Mouse (Mus musculus) embryo, embryonic 11 days (tissue): ENCODE results near the gene Ormdl2.

Experiments used
- DNase-seq: peaks from one replicate; pipeline ENCODE4 v3.0.0-alpha.2; 2015

The Ormdl2 gene

GRCm38 (mm10) chr10:128803361-128803760, 18.1 kb downstream of the Ormdl2 start:
- peak; percentile 11 for DNase-seq

GRCm38 (mm10) chr10:128802956-128803355, 18.5 kb downstream of the Ormdl2 start:
- DNase-seq = no peak

GRCm38 (mm10) chr10:128801981-128802495, 19.4 kb downstream of the Ormdl2 start:
- DNase-seq = no peak

- no peak for DNase-seq
These were observed 22.8 kb downstream of the Ormdl2 start for GRCm38 (mm10) chr10:128798676-128799075.

GRCm38 (mm10) chr10:128795581-128795980, 25.9 kb downstream of the Ormdl2 start:
- DNase-seq = no peak

GRCm38 (mm10) chr10:128794391-128794790, 27.1 kb downstream of the Ormdl2 start:
- DNase-seq = no peak

GRCm38 (mm10) chr10:128793258-128793657, 28.2 kb downstream of the Ormdl2 start:
- no peak for DNase-seq

GRCm38 (mm10) chr10:128792041-128792440, 29.4 kb downstream of the Ormdl2 start:
- DNase-seq = no peak

- DNase-seq = no peak
These were observed 30.9 kb downstream of the Ormdl2 start, which contains the start of gene Mmp19 for GRCm38 (mm10) chr10:128790398-128791124. Gene Mmp19 (plus strand): TSS chr10:128790910.

- no peak for DNase-seq
These were observed 41.2 kb downstream of the Ormdl2 start for GRCm38 (mm10) chr10:128780200-128780599.

GRCm38 (mm10) chr10:128779011-128779795, 42.2 kb downstream of the Ormdl2 start:
- DNase-seq = peak; percentile 82

- DNase-seq = no peak
These were observed 43.0 kb downstream of the Ormdl2 start for GRCm38 (mm10) chr10:128778441-128778840.

GRCm38 (mm10) chr10:128773685-128774084, 47.8 kb downstream of the Ormdl2 start:
- peak; percentile 29 for DNase-seq

- DNase-seq = peak; percentile 34
These were observed 48.5 kb downstream of the Ormdl2 start for GRCm38 (mm10) chr10:128772895-128773294.
